Mouse (Mus musculus) hindbrain, embryonic 14.5 days (tissue): ENCODE measurements around the gene Negr1. TPM values are rescaled to one million over a fixed set of nuclear protein-coding genes. Genes with fewer than 3 reads are reported as not detected.

Experiments used
- ATAC-seq: fragments of 200-750 bp; cut with Nextera tagmentation; 2 replicates; pipeline ENCODE4 v1.8.0; 2017; ENCODE audit warnings: moderate number of reproducible peaks, mild to moderate bottlenecking, moderate TSS enrichment, moderate library complexity; ENCODE audit not compliant: low FRiP score
- DNase-seq: peaks from one replicate; pipeline ENCODE4 v3.0.0-alpha.2; 2015; ENCODE audit warnings: low spot score
- H3K27ac ChIP-seq: fragments of 300-500 bp; sonication (generic); 2 replicates; pipeline ENCODE4 v1.5.1; 2014; ENCODE audit warnings: mild to moderate bottlenecking, moderate library complexity
- H3K27me3 ChIP-seq: fragments of 300-500 bp; sonication (generic); 2 replicates; pipeline ENCODE4 v1.6.1; 2014; ENCODE audit warnings: mild to moderate bottlenecking, low read length, mixed read lengths; ENCODE audit not compliant: control insufficient read depth, insufficient read depth
- H3K36me3 ChIP-seq: fragments of 300-500 bp; sonication (generic); replicated peaks from 2 replicates; pipeline ENCODE4 v1.6.1; 2014; ENCODE audit not compliant: control insufficient read depth, insufficient read depth
- H3K4me1 ChIP-seq: fragments of 300-500 bp; sonication (generic); replicated peaks from 2 replicates; pipeline ENCODE4 v1.6.1; 2014; ENCODE audit warnings: antibody characterized with exemption, low read length, mixed read lengths; ENCODE audit not compliant: control insufficient read depth, insufficient read depth
- H3K4me2 ChIP-seq: fragments of 300-500 bp; sonication (generic); replicated peaks from 2 replicates; pipeline ENCODE4 v1.6.1; 2014; ENCODE audit warnings: mild to moderate bottlenecking, moderate library complexity
- H3K4me3 ChIP-seq: fragments of 300-500 bp; sonication (generic); replicated peaks from 2 replicates; pipeline ENCODE4 v1.5.1; 2014; ENCODE audit warnings: mild to moderate bottlenecking, low read length
- H3K9ac ChIP-seq: fragments of 300-500 bp; sonication (generic); 2 replicates; pipeline ENCODE4 v1.6.1; 2014
- H3K9me3 ChIP-seq: fragments of 300-500 bp; sonication (generic); 2 replicates; pipeline ENCODE4 v1.6.1; 2016; ENCODE audit warnings: low read length; ENCODE audit not compliant: control insufficient read depth
- WGBS: fragments of 180-500 bp; shearing (Covaris S2); extraction: QIAGEN DNeasy Blood & Tissue Kit; methylation state at CpG from one replicate; pipeline ENCODE4 v1.1.7; 2014; 5-methylcytosine and 5-hydroxymethylcytosine counted together
- polyA plus RNA-seq: library from polyadenylated mRNA; unstranded; fragments of >200 nt; fragmentation: Nextera tagmentation; extraction: Ambion mirVana; gene quantifications from 2 replicates; pipeline ENCODE4 v1.2.1, GENCODE M21; 2014

Negr1 gene
- polyA plus RNA-seq, 1 experiment from 2014 or later: 46.2 TPM

GRCm38 (mm10) chr3:157268742-157269141 is 707.1 kb downstream of the Negr1 start:
- H3K36me3 ChIP-seq: no peaks in the 10 kb centered on the region
- WGBS: 73% methylated on average over 4 of the region's 4 CpGs
- no peak overlapping the region for H3K4me2 ChIP-seq
- no peak for ATAC-seq
- no peaks in the 10 kb centered on the region for H3K27me3 ChIP-seq
- no peak overlapping the region for H3K27ac ChIP-seq
- no peaks in the 10 kb centered on the region for H3K9me3 ChIP-seq
- H3K4me3 ChIP-seq: no peak overlapping the region
- H3K4me1 ChIP-seq: no peaks in the 10 kb centered on the region
- DNase-seq: no peak
- no peak overlapping the region for H3K9ac ChIP-seq

DNA sequence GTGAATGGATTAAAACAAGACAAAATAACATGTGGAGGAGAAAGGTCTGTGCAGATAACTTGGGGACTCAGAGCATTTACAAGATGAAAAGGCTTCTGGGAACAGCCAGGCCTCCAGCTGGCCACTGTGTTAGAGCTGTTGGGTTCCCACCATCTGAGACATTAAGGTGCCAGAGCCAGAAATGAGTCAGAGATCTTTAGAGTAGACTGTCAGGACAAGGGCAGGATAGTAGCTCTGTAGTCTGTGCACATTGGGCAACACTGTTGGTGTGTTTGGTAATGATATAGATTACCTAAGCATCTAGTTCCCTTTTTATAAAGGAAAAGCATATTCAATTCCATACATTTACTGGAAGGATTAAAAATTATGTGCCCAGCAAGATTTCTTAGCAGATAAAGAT is 710.8 kb downstream of the Negr1 start:
- H3K27me3 ChIP-seq: no peaks in the 10 kb centered on the region
- no peak overlapping the region for H3K9ac ChIP-seq
- no peaks in the 10 kb centered on the region for H3K4me1 ChIP-seq
- no peak overlapping the region for H3K4me2 ChIP-seq
- no peaks in the 10 kb centered on the region for H3K9me3 ChIP-seq
- H3K4me3 ChIP-seq: no peak overlapping the region
- no peak for DNase-seq
- no peak for ATAC-seq
- H3K27ac ChIP-seq: no peak overlapping the region
- H3K36me3 ChIP-seq: no peaks in the 10 kb centered on the region

DNA sequence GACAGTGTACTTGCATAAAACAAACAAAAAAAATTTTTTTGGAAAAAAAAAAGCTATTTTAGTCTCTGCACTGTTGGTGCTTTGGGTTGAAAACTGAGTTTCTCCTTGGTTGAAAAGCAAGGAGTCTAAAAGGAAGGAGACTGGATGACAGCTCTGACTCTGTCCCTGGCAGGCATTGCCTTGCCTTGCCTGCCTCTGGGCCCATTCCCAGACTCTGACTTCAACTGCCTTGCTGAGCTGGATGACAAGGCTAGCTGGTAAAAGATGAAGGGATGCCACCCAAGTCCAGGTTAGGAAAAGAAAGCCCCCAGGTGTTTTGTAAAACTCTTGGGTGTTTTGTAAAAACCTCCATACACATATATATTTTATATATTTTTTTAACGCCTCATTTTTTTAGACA is 712.5 kb downstream of the Negr1 start:
- Histone ChIP-seq H3K27me3 (no peaks in the 10 kb centered on the region), H3K36me3 (no peaks in the 10 kb centered on the region), H3K9me3 (no peaks in the 10 kb centered on the region), H3K4me3 (no peak overlapping the region), H3K9ac (no peak overlapping the region), H3K4me2 (no peak overlapping the region), H3K27ac (no peak overlapping the region), H3K4me1 (no peaks in the 10 kb centered on the region)
- ATAC-seq (no peak), DNase-seq (no peak)
- 87% methylated on average over 1 of the region's 1 CpGs for WGBS

GRCm38 (mm10) chr3:157279717-157280116 is 718.1 kb downstream of the Negr1 start:
- ATAC-seq (no peak), DNase-seq (no peak)
- Histone ChIP-seq H3K4me1 (no peaks in the 10 kb centered on the region), H3K4me3 (no peak overlapping the region), H3K27me3 (no peaks in the 10 kb centered on the region), H3K27ac (no peak overlapping the region), H3K9me3 (no peaks in the 10 kb centered on the region), H3K4me2 (no peak overlapping the region), H3K36me3 (no peaks in the 10 kb centered on the region), H3K9ac (no peak overlapping the region)

DNA sequence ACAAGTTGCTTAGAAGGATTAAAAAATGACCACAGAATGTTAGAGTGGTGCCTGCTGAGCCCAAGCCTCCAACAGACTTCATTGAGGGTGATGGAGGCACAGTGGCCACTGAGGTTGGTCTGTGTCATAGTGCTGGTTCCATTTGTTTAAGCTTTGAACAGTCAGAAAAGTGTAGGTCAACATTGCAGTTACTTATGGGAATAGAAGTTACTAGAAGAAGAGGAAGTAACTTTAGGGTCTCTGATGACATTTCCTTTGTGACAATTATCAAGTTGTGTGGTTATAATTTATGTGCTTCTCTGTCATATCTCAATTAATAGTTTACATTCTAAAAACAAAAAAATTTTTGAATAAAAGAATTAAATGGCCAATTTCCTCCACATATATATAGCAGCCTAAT is 719.7 kb downstream of the Negr1 start:
- no peaks in the 10 kb centered on the region for H3K4me1 ChIP-seq
- H3K4me3 ChIP-seq: no peak overlapping the region

GRCm38 (mm10) chr3:157291286-157291685 is 729.7 kb downstream of the Negr1 start:
- Histone ChIP-seq H3K27ac (no peak overlapping the region), H3K4me1 (no peaks in the 10 kb centered on the region), H3K9me3 (no peaks in the 10 kb centered on the region), H3K36me3 (no peaks in the 10 kb centered on the region), H3K9ac (no peak overlapping the region), H3K4me2 (no peak overlapping the region), H3K27me3 (no peaks in the 10 kb centered on the region), H3K4me3 (no peak overlapping the region)
- 33% methylated on average over 1 of the region's 1 CpGs for WGBS
- DNase-seq (no peak), ATAC-seq (peak; percentile 82; the same call in 1 of the 2 replicates)

More for the DNA sequence above, 719.7 kb downstream of the Negr1 start:
- no peak overlapping the region for H3K9ac ChIP-seq
- H3K36me3 ChIP-seq: no peaks in the 10 kb centered on the region
- no peak overlapping the region for H3K27ac ChIP-seq
- H3K4me2 ChIP-seq: no peak overlapping the region
- ATAC-seq (no peak), DNase-seq (no peak)
- H3K27me3 ChIP-seq: no peaks in the 10 kb centered on the region
- no peaks in the 10 kb centered on the region for H3K9me3 ChIP-seq

DNA sequence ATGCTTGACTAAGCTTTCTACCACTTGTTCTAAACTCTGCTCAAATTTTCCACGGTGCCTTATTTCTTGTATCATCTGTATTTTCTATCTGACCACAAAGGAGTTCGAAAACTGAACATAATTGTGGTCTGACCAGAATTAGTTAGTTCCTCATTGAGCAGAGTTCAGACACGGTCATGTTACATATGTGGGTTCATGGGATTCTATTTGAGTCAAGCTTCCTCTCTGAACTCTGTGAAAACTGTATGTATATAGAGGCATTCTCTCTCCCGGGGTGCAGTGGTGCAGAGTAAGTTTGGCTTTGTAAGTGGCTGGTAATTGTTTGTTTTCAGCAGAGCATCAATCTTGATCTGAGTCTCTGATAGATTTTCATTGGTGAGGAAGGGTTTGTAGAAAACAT is 735.6 kb downstream of the Negr1 start:
- DNase-seq: no peak
- no peaks in the 10 kb centered on the region for H3K27me3 ChIP-seq
- H3K4me1 ChIP-seq: no peaks in the 10 kb centered on the region
- 42% methylated on average over 4 of the region's 4 CpGs for WGBS
- no peak for ATAC-seq
- H3K4me3 ChIP-seq: no peak overlapping the region
- no peak overlapping the region for H3K9ac ChIP-seq
- no peaks in the 10 kb centered on the region for H3K36me3 ChIP-seq
- no peak overlapping the region for H3K4me2 ChIP-seq
- H3K27ac ChIP-seq: no peak overlapping the region
- 0 out of 2 replicates have a peak, but pooled peaks cover 3% of the 10 kb centered on the region for H3K9me3 ChIP-seq

GRCm38 (mm10) chr3:157303430-157304116 is 742.0 kb downstream of the Negr1 start:
- H3K27ac ChIP-seq: no peak overlapping the region
- H3K36me3 ChIP-seq: no peaks in the 10 kb centered on the region
- H3K4me3 ChIP-seq: no peak overlapping the region
- no peaks in the 10 kb centered on the region for H3K4me1 ChIP-seq
- no peak overlapping the region for H3K9ac ChIP-seq
- H3K27me3 ChIP-seq: no peaks in the 10 kb centered on the region
- H3K9me3 ChIP-seq: 0 out of 2 replicates have a peak, but pooled peaks cover 3% of the 10 kb centered on the region
- 57% methylated on average over 4 of the region's 4 CpGs for WGBS
- DNase-seq: no peak
- H3K4me2 ChIP-seq: no peak overlapping the region
- ATAC-seq: 0 out of 2 replicates have a peak, but pooled peaks have one; percentile 60

DNA sequence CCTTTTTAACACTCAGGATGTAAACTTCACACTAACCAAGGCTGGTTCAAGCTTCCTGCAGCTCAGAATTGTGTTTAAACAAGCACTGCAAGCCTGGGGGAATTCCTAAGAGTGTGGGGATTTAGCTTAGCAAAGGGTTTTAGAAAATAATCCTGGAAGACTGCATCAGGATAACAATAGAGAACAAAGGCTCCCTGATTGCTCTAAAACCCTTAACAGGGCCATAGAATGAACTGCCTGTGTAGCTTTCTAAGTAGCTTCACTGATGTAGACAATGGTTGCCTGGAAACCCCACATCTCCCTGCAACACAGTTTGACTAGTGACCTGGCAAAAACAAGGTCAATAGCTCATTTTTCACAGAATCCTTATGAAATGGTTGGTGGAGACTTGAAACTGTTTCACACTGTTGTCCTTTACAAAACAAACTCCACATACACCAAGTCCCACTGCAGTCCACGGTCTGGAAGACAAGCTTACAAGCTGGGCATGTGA is 759.5 kb downstream of the Negr1 start:
- Histone ChIP-seq H3K27me3 (no peaks in the 10 kb centered on the region), H3K4me1 (no peaks in the 10 kb centered on the region; the same call in 1 of the 2 replicates), H3K9me3 (no peaks in the 10 kb centered on the region), H3K4me3 (no peak overlapping the region), H3K27ac (peak overlapping the region; percentile 38; the same call in 1 of the 2 replicates), H3K9ac (no peak overlapping the region), H3K36me3 (no peaks in the 10 kb centered on the region), H3K4me2 (no peak overlapping the region)
- peak; percentile 73; the same call in 1 of the 2 replicates for ATAC-seq
- peak; percentile 32 for DNase-seq
- WGBS: 14% methylated on average over 1 of the region's 1 CpGs
